Mouse (Mus musculus) lung, adult 2 months (tissue): ENCODE measurements at regions not wholly inside any gene's neighbourhood (a gene's known extent, or its start where the extent isn't known, plus 50 kb on each side); places are given as distances from the start of the nearest gene placed in this dataset.

Source experiments
- CTCF ChIP-seq: fragments of 200-500 bp; IDR thresholded peaks from 2 replicates; pipeline ENCODE4 v1.5.1; 2011; ENCODE audit warnings: mild to moderate bottlenecking, low read length, control low read depth; ENCODE audit not compliant: insufficient read depth
- POLR2A ChIP-seq: fragments of 200-500 bp; IDR thresholded peaks from 2 replicates; pipeline ENCODE4 v1.6.1; 2011; ENCODE audit warnings: low read depth, mild to moderate bottlenecking, control low read depth, low read length, borderline replicate concordance; ENCODE audit errors: extremely low read depth

DNA sequence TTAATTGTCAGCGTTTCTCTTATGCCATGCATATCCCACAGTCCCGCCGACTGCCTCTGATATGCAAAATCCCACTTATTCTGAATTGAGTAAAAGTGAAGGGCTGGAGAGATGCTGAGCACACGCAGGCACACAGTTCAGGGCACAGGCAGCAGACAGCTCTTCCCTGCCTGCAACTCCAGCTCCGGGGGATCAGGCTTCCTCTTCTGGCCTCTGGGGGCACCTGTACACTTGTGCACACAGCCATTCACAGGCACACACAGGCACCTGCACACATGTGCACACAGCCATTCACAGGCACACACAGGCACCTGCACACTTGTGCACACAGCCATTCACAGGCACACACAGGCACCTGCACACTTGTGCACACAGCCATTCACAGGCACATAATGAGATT, 254.8 kb upstream of the Gm6793 start:
- TF ChIP-seq POLR2A: no peak
- TF ChIP-seq CTCF: no peak
